Mouse (Mus musculus) hematopoietic stem cell, adult 5-6 weeks (primary cell): ENCODE results near the gene Cmtm6. TPM values are rescaled to one million over a fixed set of nuclear protein-coding genes. Genes with fewer than 3 reads are reported as not detected.
"Not testable (repeated sequence)": the region's sequence is repeated elsewhere in the genome, so short reads cannot be mapped to it uniquely, and the experiment has no call there.

Experiments used
- ATAC-seq, 2 experiments: fragments of 125-278 bp in 1 of 2; replicated peaks in 1 of 2; 2 replicates each; pipeline ENCODE4 v1.8.0; 2016 to 2017; ENCODE audit warnings: inconsistent platforms in 2 of 2, mild to moderate bottlenecking in 2 of 2, moderate number of reproducible peaks in 2 of 2, low read depth in 1 of 2, moderate TSS enrichment in 1 of 2; ENCODE audit not compliant: low FRiP score in 2 of 2, poor library complexity in 2 of 2, severe bottlenecking in 2 of 2, insufficient read depth in 1 of 2, low TSS enrichment in 1 of 2
- total RNA-seq: library from RNA; stranded (forward); fragments of 172-1452, 232-1000 nt; gene quantifications from 2 replicates; pipeline ENCODE4 v1.2.3, GENCODE M21; 2017

Gene Cmtm6
- total RNA-seq, 1 experiment from 2014 or later: 66.4 TPM

GRCm38 (mm10) chr9:114716677-114717331 lies 14.1 kb upstream of the Cmtm6 start:
- ATAC-seq: no peak

- 0 out of 4 replicates have a peak, but pooled peaks of 1 of the 2 experiments have one; percentile 30 for ATAC-seq
Measured at GRCm38 (mm10) chr9:114727315-114727714, 3.6 kb upstream of the Cmtm6 start.

- ATAC-seq: not testable (repeated sequence)
Measured at GRCm38 (mm10) chr9:114728432-114728831, 2.5 kb upstream of the Cmtm6 start.

- no peak for ATAC-seq
Measured at GRCm38 (mm10) chr9:114729911-114730805, 758 bp upstream of the Cmtm6 start.

GRCm38 (mm10) chr9:114731871-114732682 lies 1.2 kb downstream of the Cmtm6 start:
- ATAC-seq: no peak

- ATAC-seq: no peak
Measured at GRCm38 (mm10) chr9:114733238-114733637, 2.3 kb downstream of the Cmtm6 start.

- no peak for ATAC-seq
Measured at GRCm38 (mm10) chr9:114736442-114736841, 5.5 kb downstream of the Cmtm6 start.

GRCm38 (mm10) chr9:114740336-114740735 lies 9.4 kb downstream of the Cmtm6 start:
- ATAC-seq: no peak

GRCm38 (mm10) chr9:114742731-114743130 lies 11.8 kb downstream of the Cmtm6 start:
- peak; percentile 91 to 97 for ATAC-seq

GRCm38 (mm10) chr9:114745163-114745562 lies 14.2 kb downstream of the Cmtm6 start:
- ATAC-seq: no peak

- ATAC-seq: no peak
Measured at GRCm38 (mm10) chr9:114745654-114746053, 14.7 kb downstream of the Cmtm6 start.

- no peak for ATAC-seq
Measured at GRCm38 (mm10) chr9:114747012-114747411, 16.1 kb downstream of the Cmtm6 start.

GRCm38 (mm10) chr9:114747466-114747865 lies 16.6 kb downstream of the Cmtm6 start:
- ATAC-seq: no peak

GRCm38 (mm10) chr9:114751582-114751981 lies 20.7 kb downstream of the Cmtm6 start:
- ATAC-seq: no peak

- no peak for ATAC-seq
Measured at GRCm38 (mm10) chr9:114752311-114752710, 21.4 kb downstream of the Cmtm6 start.

GRCm38 (mm10) chr9:114752863-114753484 lies 22.1 kb downstream of the Cmtm6 start:
- peak; percentile 97 for ATAC-seq

GRCm38 (mm10) chr9:114758272-114758671 lies 27.4 kb downstream of the Cmtm6 start:
- ATAC-seq: peak; percentile 29 to 40; a peak in 1 of 4 replicates
